Mouse (Mus musculus): ENCODE measurements around the gene Galnt10.

- TF ChIP-seq ZC3H11A (IDR thresholded peaks at IDR 0.05; ENCODE audit: borderline replicate concordance, low read depth, low read length) (no peak), MAFK (IDR thresholded peaks at IDR 0.05; ENCODE audit: insufficient read depth, low read depth, low read length) (no peak), ZNF384 (IDR thresholded peaks at IDR 0.05; ENCODE audit: low read depth, low read length) (no peak), HCFC1 (IDR thresholded peaks at IDR 0.05; ENCODE audit: borderline replicate concordance, insufficient read depth, low read length) (no peak), CHD2 (IDR thresholded peaks at IDR 0.05; ENCODE audit: low read depth, low read length) (no peak)
These were observed 23.4 kb upstream of the Galnt10 start for GRCm38 (mm10) chr11:57621876-57622275.

Measured in ES-E14 (cell line).